Mouse (Mus musculus): Measurements from ENCODE around the gene Ift43. TPM values are rescaled to one million over a fixed set of nuclear protein-coding genes. Genes with fewer than 3 reads are reported as not detected.

The Ift43 gene
- polyA plus RNA-seq, 1 experiment = not detected

DNA sequence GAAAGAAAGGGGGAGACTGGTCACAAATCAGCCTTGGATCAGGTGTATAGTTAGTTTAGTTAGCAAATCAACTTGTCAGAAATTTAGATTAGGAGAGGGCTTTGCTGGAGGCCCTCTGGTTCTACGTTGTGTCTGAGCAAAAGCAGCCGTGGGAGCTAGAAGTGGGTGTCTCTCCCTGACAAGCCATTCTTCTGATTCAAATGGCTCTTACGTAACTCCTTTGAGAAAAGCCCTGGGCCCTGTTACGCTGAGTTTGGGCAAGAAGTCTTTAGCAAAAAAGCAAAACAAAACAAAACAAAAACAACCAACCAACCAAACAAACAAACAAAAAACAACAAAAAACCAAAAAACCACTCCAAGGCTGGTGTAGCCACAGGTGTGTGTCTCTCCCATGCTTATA, 8.4 kb downstream of the Ift43 start:
- Histone ChIP-seq H3K36me3 (ENCODE audit: control insufficient read depth) (no peaks in the 10 kb centered on the region), H3K27me3 (ENCODE audit: control insufficient read depth) (no peaks in the 10 kb centered on the region), H3K9me3 (ENCODE audit: control insufficient read depth, low read length) (no peaks in the 10 kb centered on the region), H3K4me3 (replicated peaks) (no peak overlapping the region), H3K4me1 (ENCODE audit: control insufficient read depth) (no peaks in the 10 kb centered on the region)
- TF ChIP-seq GATA1 (IDR thresholded peaks at IDR 0.05; ENCODE audit: low read length) (no peak), TAL1 (IDR thresholded peaks at IDR 0.05; ENCODE audit: low read length) (no peak)

GRCm38 (mm10) chr12:86091601-86092132, 9.3 kb downstream of the Ift43 start:
- H3K36me3 ChIP-seq (ENCODE audit: control insufficient read depth) = no peaks in the 10 kb centered on the region
- TF ChIP-seq GATA1 (IDR thresholded peaks at IDR 0.05; ENCODE audit: low read length) (no peak), TAL1 (IDR thresholded peaks at IDR 0.05; ENCODE audit: low read length) (no peak)

GRCm38 (mm10) chr12:86094075-86094474, 11.7 kb downstream of the Ift43 start:
- Histone ChIP-seq H3K27me3 (ENCODE audit: control insufficient read depth) (no peaks in the 10 kb centered on the region), H3K36me3 (ENCODE audit: control insufficient read depth) (no peaks in the 10 kb centered on the region), H3K4me1 (ENCODE audit: control insufficient read depth) (no peaks in the 10 kb centered on the region), H3K4me3 (replicated peaks) (no peak overlapping the region), H3K9me3 (ENCODE audit: control insufficient read depth, low read length) (no peaks in the 10 kb centered on the region)
- TF ChIP-seq TAL1 (IDR thresholded peaks at IDR 0.05; ENCODE audit: low read length) (no peak), GATA1 (IDR thresholded peaks at IDR 0.05; ENCODE audit: low read length) (no peak)

More at GRCm38 (mm10) chr12:86091601-86092132, 9.3 kb downstream of the Ift43 start:
- no peaks in the 10 kb centered on the region for H3K9me3 ChIP-seq (ENCODE audit: control insufficient read depth, low read length)
- no peak overlapping the region for H3K4me3 ChIP-seq (replicated peaks)
- H3K27me3 ChIP-seq (ENCODE audit: control insufficient read depth) = no peaks in the 10 kb centered on the region
- H3K4me1 ChIP-seq (ENCODE audit: control insufficient read depth) = no peaks in the 10 kb centered on the region

- Histone ChIP-seq H3K4me1 (ENCODE audit: control insufficient read depth) (no peaks in the 10 kb centered on the region), H3K9me3 (ENCODE audit: control insufficient read depth, low read length) (no peaks in the 10 kb centered on the region), H3K4me3 (replicated peaks) (no peak overlapping the region), H3K27me3 (ENCODE audit: control insufficient read depth) (no peaks in the 10 kb centered on the region), H3K36me3 (ENCODE audit: control insufficient read depth) (no peaks in the 10 kb centered on the region)
- TF ChIP-seq GATA1 (IDR thresholded peaks at IDR 0.05; ENCODE audit: low read length) (no peak), TAL1 (IDR thresholded peaks at IDR 0.05; ENCODE audit: low read length) (no peak)
Measured at GRCm38 (mm10) chr12:86095806-86096205, 13.5 kb downstream of the Ift43 start.

GRCm38 (mm10) chr12:86097781-86098180, 15.4 kb downstream of the Ift43 start:
- Histone ChIP-seq H3K9me3 (ENCODE audit: control insufficient read depth, low read length) (no peaks in the 10 kb centered on the region), H3K27me3 (ENCODE audit: control insufficient read depth) (no peaks in the 10 kb centered on the region), H3K4me3 (replicated peaks) (no peak overlapping the region), H3K36me3 (ENCODE audit: control insufficient read depth) (no peaks in the 10 kb centered on the region), H3K4me1 (ENCODE audit: control insufficient read depth) (no peaks in the 10 kb centered on the region)
- no peak for TF ChIP-seq GATA1 (IDR thresholded peaks at IDR 0.05; ENCODE audit: low read length)
- no peak for TF ChIP-seq TAL1 (IDR thresholded peaks at IDR 0.05; ENCODE audit: low read length)

DNA sequence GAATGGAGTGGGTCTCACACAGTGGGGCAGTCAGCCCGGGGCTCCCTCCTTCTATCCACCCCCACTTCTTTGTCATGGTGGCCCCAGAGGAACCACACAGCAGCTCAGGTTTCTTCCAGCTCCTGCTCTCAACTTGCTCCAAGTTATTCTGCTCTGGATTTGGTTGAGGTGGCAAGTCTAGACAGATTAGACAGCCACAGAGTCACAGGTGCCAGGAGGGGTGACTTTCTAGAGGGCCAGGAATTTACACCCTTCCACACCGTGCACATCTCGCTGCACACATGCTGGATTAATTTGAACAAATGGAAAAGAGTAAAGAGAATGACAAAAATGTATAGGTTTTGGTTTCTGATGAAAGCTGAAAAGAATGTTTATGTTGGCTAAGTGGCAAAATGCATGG, 18.4 kb downstream of the Ift43 start:
- Histone ChIP-seq H3K27me3 (ENCODE audit: control insufficient read depth) (no peaks in the 10 kb centered on the region), H3K36me3 (ENCODE audit: control insufficient read depth) (no peaks in the 10 kb centered on the region), H3K9me3 (ENCODE audit: control insufficient read depth, low read length) (no peaks in the 10 kb centered on the region), H3K4me3 (replicated peaks) (no peak overlapping the region), H3K4me1 (ENCODE audit: control insufficient read depth) (no peaks in the 10 kb centered on the region)
- TF ChIP-seq GATA1 (IDR thresholded peaks at IDR 0.05; ENCODE audit: low read length) (no peak), TAL1 (IDR thresholded peaks at IDR 0.05; ENCODE audit: low read length) (no peak)

GRCm38 (mm10) chr12:86102686-86103085, 20.3 kb downstream of the Ift43 start:
- H3K4me3 ChIP-seq (replicated peaks) = no peak overlapping the region
- no peak for TF ChIP-seq GATA1 (IDR thresholded peaks at IDR 0.05; ENCODE audit: low read length)
- TF ChIP-seq TAL1 (IDR thresholded peaks at IDR 0.05; ENCODE audit: low read length) = no peak
- H3K4me1 ChIP-seq (ENCODE audit: control insufficient read depth) = no peaks in the 10 kb centered on the region
- no peaks in the 10 kb centered on the region for H3K36me3 ChIP-seq (ENCODE audit: control insufficient read depth)
- H3K9me3 ChIP-seq (ENCODE audit: control insufficient read depth, low read length) = no peaks in the 10 kb centered on the region
- H3K27me3 ChIP-seq (ENCODE audit: control insufficient read depth) = no peaks in the 10 kb centered on the region

DNA sequence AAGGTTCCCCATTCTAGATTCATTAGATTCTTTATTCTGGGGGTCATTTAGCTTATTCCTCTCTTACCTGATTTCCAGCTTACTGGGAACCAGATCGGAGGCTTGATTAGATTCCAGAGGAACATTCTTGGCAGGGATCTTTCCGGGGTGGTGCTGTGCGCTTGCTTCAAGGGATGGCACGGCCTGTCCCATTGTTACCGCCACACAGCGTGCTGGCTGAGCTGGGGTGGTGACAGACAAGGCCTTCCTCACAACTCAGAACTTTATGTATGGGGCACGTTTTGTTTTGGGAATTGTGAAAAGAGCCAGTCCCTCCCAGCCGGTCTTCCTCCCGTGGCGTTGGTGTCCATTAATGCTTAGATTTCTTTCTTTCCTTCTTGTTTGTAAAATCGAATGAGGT, 21.1 kb downstream of the Ift43 start:
- H3K36me3 ChIP-seq (ENCODE audit: control insufficient read depth) = no peaks in the 10 kb centered on the region
- no peak for TF ChIP-seq TAL1 (IDR thresholded peaks at IDR 0.05; ENCODE audit: low read length)
- H3K4me3 ChIP-seq (replicated peaks) = no peak overlapping the region
- no peaks in the 10 kb centered on the region for H3K9me3 ChIP-seq (ENCODE audit: control insufficient read depth, low read length)
- no peaks in the 10 kb centered on the region for H3K27me3 ChIP-seq (ENCODE audit: control insufficient read depth)
- no peaks in the 10 kb centered on the region for H3K4me1 ChIP-seq (ENCODE audit: control insufficient read depth)

GRCm38 (mm10) chr12:86103852-86104251, 21.5 kb downstream of the Ift43 start:
- Histone ChIP-seq H3K27me3 (ENCODE audit: control insufficient read depth) (no peaks in the 10 kb centered on the region), H3K9me3 (ENCODE audit: control insufficient read depth, low read length) (no peaks in the 10 kb centered on the region)
- TF ChIP-seq TAL1 (IDR thresholded peaks at IDR 0.05; ENCODE audit: low read length) (no peak), GATA1 (IDR thresholded peaks at IDR 0.05; ENCODE audit: low read length) (no peak)

GRCm38 (mm10) chr12:86104297-86104696, 22.0 kb downstream of the Ift43 start:
- Histone ChIP-seq H3K9me3 (ENCODE audit: control insufficient read depth, low read length) (no peaks in the 10 kb centered on the region), H3K27me3 (ENCODE audit: control insufficient read depth) (no peaks in the 10 kb centered on the region), H3K36me3 (ENCODE audit: control insufficient read depth) (no peaks in the 10 kb centered on the region), H3K4me1 (ENCODE audit: control insufficient read depth) (no peaks in the 10 kb centered on the region), H3K4me3 (replicated peaks) (no peak overlapping the region)
- TF ChIP-seq TAL1 (IDR thresholded peaks at IDR 0.05; ENCODE audit: low read length) = no peak

More at GRCm38 (mm10) chr12:86103852-86104251, 21.5 kb downstream of the Ift43 start:
- Histone ChIP-seq H3K4me1 (ENCODE audit: control insufficient read depth) (no peaks in the 10 kb centered on the region), H3K36me3 (ENCODE audit: control insufficient read depth) (no peaks in the 10 kb centered on the region), H3K4me3 (replicated peaks) (no peak overlapping the region)
